ENCODE assay signal across 17 mouse cellular contexts in the genomic region with DNA sequence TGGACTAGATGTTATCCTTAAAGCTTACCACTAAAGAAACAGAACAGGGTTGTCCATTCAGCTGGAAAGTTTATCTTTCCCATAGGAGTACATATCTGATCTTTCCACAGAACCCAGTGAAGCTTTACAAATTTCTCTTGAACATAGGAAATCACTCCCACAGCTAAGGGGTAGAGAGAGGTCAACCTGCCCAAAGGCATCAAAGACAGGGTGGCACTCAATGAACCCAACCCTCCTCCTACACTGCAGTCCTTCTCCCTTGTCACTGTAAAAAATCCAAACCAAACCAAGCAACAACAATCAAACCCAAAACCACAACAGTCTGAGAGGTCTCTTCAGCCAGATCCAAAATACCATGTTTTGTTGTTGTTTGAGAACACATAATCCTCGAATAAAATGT.
"Had no signal": no experiment of that assay in that cellular context is flagged by ENCODE, and none has a peak within 500 bp of the region (broad histone marks: within the 10 kb centered on the region; RNA-seq: fewer than 3 reads in every experiment).

No protein-coding gene starts in this region.

- H3K36me3 ChIP-seq: lung, embryonic 15.5 days; midbrain, embryonic 13.5 days; midbrain, embryonic 15.5 days; neural tube, embryonic 12.5 days; stomach, embryonic 15.5 days had no signal

- H3K4me3 ChIP-seq: lung, embryonic 15.5 days; megakaryocyte, embryonic 14.5 days; midbrain, embryonic 13.5 days; midbrain, embryonic 15.5 days; neural tube, embryonic 12.5 days; stomach, embryonic 15.5 days had no signal

- H3K27ac ChIP-seq: lung, embryonic 15.5 days; macrophage; midbrain, embryonic 13.5 days; midbrain, embryonic 15.5 days; neural tube, embryonic 12.5 days; stomach, embryonic 15.5 days; stomach, postnatal 0 days had no signal

- ATAC-seq: lung, postnatal 0 days; midbrain, embryonic 13.5 days; midbrain, embryonic 15.5 days had no signal

- H3K4me1 ChIP-seq: lung, embryonic 15.5 days; megakaryocyte, embryonic 14.5 days; midbrain, embryonic 13.5 days; midbrain, embryonic 15.5 days; neural tube, embryonic 12.5 days; stomach, embryonic 15.5 days had no signal

- H3K9me3 ChIP-seq: lung, embryonic 15.5 days; megakaryocyte, embryonic 14.5 days; midbrain, embryonic 13.5 days; midbrain, embryonic 15.5 days; neural tube, embryonic 12.5 days; stomach, embryonic 15.5 days had no signal

- H3K27me3 ChIP-seq: lung, embryonic 15.5 days; megakaryocyte, embryonic 14.5 days; midbrain, embryonic 13.5 days; midbrain, embryonic 15.5 days; neural tube, embryonic 12.5 days; stomach, embryonic 15.5 days had no signal

- H3K9ac ChIP-seq: lung, embryonic 15.5 days; midbrain, embryonic 13.5 days; midbrain, embryonic 15.5 days; neural tube, embryonic 12.5 days; stomach, embryonic 15.5 days had no signal

- DNase-seq: lung, adult 2 months; lung, postnatal 14 days; lung, postnatal 36 days; right cerebral cortex, postnatal 14 days; thymus, adult 2 months; thymus, postnatal 25 days; thymus, postnatal 4 days had no signal

- H3K4me2 ChIP-seq: lung, embryonic 15.5 days; midbrain, embryonic 11.5 days; midbrain, embryonic 13.5 days; midbrain, embryonic 15.5 days; neural tube, embryonic 12.5 days; stomach, embryonic 15.5 days had no signal
